Mouse (Mus musculus) urinary bladder, postnatal 10 days (tissue): Measurements from ENCODE around the gene Art3.

Source experiments
- DNase-seq: peaks from one replicate; pipeline ENCODE4 v3.0.0; 2022; ENCODE audit warnings: low spot score

The Art3 gene

GRCm38 (mm10) chr5:92331635-92332338 lies at the start of gene Art3:
TSS of gene Art3 (plus strand) at chr5:92331827.
- no peak for DNase-seq

- no peak for DNase-seq
Measured at GRCm38 (mm10) chr5:92282571-92282970, 49.1 kb upstream of the Art3 start.

DNA sequence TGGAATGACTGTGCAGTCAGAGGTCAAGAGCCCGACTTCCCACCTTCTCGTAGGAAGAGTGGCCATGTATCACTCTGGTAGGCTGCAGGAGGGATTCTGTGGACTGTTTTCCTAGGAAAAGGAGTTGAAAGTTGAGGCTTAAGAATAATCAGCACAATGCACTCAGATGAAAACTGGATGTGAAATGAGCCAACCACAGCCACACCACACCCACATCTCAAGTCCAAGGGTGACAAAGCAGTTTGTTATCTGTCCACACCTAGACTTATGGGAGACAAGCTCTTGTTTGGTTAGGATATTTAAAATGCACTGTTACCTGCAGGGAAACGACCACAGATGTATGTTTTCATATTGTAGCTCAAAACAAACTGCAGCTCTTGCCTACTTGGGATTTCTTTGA lies 48.5 kb upstream of the Art3 start:
- DNase-seq, result no peak

DNA sequence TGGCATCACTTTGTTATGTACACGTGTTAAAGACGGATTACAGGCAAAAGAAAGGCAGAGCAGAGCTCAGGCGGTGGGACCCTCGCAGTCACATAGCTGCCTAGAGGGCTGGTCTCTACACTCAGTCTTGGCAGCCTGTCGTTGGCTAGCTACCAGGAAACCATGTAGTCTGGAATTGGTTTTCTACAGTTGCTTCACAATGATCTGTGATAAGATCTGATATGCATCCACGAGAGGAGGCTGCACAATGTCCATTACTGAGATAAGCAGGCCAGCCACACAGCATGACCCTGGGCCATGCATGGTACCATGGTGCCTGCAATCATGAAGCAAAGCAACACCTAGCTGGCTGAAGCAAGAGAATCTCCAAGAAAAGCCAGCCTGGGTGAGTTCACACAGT lies 43.8 kb upstream of the Art3 start:
- no peak for DNase-seq

GRCm38 (mm10) chr5:92291652-92292414 lies 39.8 kb upstream of the Art3 start:
- DNase-seq, result no peak

GRCm38 (mm10) chr5:92294525-92294924 lies 37.1 kb upstream of the Art3 start:
- no peak for DNase-seq

GRCm38 (mm10) chr5:92302149-92302840 lies 29.3 kb upstream of the Art3 start:
- no peak for DNase-seq

DNA sequence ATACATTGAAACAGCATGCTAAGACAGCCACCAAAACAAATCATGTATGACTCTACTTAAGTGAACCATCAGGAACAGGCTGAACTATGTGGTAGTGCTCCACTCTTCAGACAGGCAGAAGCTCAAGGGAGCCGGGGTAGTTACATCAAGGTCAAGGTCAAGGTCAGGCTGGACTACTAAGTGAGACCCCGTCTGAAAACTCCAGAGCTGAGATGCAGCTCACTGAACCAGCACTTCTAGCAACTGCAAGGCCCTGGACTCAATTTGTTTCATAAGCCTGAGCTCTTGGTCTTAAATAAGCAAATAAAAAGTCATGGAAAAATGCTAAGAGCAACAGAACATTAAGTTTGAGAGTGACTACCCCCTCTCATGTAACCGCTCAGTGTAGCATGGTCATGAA lies 27.3 kb upstream of the Art3 start:
- no peak for DNase-seq

GRCm38 (mm10) chr5:92309681-92310511 lies 21.7 kb upstream of the Art3 start, which contains the start of gene Sdad1:
TSS of gene Sdad1 (minus strand) at chr5:92310479.
- DNase-seq, result peak; percentile 73

GRCm38 (mm10) chr5:92312046-92312715 lies 19.4 kb upstream of the Art3 start:
- DNase-seq, result peak; percentile 37

DNA sequence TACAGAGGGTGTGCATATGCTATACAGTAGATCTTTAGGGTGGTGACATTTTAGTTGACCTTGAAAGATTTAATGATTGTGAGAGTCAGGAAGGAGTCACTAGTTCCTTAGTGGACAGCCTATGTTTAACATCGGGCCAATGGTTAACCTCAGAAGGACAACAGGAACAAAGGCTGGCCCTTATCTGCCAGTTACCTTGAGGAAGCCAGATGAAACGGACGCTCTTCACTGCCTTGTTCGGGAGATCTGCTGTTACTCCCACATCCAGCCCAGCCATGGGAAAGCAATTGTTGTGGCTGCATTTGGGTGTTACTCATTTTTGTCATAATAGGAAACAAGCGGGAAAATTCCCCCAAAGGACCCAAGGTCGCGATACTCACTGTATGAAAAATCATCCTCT lies 17.9 kb upstream of the Art3 start:
- no peak for DNase-seq

GRCm38 (mm10) chr5:92318119-92318518 lies 13.5 kb upstream of the Art3 start:
- DNase-seq, result no peak

DNA sequence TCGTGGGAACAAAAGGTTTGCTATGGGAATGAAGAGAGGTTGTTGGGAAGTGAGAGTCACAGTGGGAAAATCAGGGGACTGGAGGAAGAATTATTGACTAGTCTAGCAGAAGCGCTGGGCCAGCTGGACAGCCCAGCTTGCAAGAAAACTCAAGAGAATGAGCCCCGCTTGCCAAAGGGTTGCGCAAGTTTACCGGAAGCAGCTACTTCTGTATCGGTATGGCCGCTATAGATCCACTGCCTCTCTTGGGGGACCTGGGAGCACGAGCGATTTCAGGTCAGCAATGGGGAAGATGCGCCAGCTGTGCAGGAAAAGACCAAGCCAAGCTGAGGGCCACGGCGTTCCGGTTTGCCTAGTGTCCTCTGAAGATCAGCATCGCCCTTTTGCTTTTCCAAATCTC lies 13.0 kb upstream of the Art3 start:
- no peak for DNase-seq

DNA sequence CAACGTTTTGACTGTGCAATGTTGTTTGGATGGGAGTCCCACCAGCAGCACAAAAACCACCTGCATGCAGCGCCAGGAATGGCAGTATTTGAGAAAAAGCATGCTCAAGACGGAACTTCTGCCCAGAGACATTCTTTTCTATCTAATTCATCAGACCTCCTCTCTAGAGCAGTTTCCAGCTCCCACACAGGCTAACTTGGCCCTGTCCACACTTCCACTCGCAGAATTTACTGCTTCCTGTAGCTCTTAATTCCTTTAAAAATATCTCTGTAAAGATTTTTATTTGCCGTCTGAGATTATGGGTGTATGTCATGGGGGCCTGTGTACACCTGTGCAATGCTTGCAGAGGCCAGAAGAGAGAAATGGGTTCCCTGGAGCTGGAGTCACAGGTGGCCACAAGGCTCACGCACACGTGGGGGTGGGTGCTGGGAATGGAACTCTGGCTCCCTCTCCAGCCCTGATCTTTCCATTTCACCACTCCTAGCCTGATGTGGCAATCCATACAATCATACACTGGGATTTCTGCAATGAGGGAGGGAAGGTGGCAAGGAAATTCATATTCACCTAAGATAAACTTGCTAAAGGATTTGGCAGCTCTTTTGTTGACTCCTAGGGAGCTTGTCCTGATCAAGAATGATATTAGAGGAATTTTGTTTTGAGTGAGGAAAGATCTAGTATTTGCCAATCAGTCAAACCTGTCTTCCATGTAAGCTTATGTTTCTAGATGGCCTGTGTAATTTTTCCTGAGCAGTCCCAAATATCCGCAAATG lies 9.8 kb upstream of the Art3 start:
- DNase-seq, result no peak

GRCm38 (mm10) chr5:92322612-92323011 lies 9.0 kb upstream of the Art3 start:
- DNase-seq, result no peak

GRCm38 (mm10) chr5:92323264-92323663 lies 8.4 kb upstream of the Art3 start:
- no peak for DNase-seq

GRCm38 (mm10) chr5:92327367-92327766 lies 4.3 kb upstream of the Art3 start:
- no peak for DNase-seq

- DNase-seq, result no peak
Measured at GRCm38 (mm10) chr5:92327929-92328328, 3.7 kb upstream of the Art3 start, which contains the start of gene Cxcl9. TSS of gene Cxcl9 (minus strand) at chr5:92328079.

DNA sequence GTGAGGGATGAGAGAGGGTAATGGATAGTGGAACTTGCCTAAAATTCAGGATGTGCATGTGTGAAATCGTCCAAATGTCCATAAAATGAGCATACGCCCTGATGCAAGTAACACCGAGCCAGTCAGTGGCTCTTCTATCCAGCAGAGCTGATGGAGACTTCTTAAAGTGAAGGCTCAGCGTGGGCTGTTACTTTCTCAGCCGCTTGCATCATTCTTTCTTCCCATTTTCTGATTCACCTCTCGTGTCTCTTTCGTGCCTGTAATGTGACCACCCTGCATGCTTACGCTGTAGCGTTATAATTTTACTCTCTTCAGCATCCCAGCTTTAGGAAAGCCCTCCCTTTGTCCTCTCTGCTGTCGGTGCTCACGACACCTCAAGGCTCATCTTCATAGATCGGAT lies 505 bp upstream of the Art3 start:
- no peak for DNase-seq

- DNase-seq, result no peak
Measured at GRCm38 (mm10) chr5:92332359-92332840, 773 bp downstream of the Art3 start.
